Mouse (Mus musculus) heart, postnatal 14 days (tissue): ENCODE data around the gene Mrpl49. TPM values are rescaled to one million over a fixed set of nuclear protein-coding genes. Genes with fewer than 3 reads are reported as not detected.

Source experiments
- DNase-seq, 2 experiments: peaks; one replicate each; pipeline ENCODE4 v3.0.0; 2021 to 2022
- intact Hi-C: fragments of 180-260 bp; cut with DNase I; formaldehyde crosslinking; loops from one replicate; pipeline ENCODE4 v1.15.1; 2025
- total RNA-seq, 2 experiments: library from RNA; stranded (reverse); gene quantifications; 2 replicates each; pipeline ENCODE4 v1.2.3; 2021

Gene Mrpl49
- total RNA-seq, 2 experiments from 2014 or later, result 37.1 to 37.4 TPM

DNA sequence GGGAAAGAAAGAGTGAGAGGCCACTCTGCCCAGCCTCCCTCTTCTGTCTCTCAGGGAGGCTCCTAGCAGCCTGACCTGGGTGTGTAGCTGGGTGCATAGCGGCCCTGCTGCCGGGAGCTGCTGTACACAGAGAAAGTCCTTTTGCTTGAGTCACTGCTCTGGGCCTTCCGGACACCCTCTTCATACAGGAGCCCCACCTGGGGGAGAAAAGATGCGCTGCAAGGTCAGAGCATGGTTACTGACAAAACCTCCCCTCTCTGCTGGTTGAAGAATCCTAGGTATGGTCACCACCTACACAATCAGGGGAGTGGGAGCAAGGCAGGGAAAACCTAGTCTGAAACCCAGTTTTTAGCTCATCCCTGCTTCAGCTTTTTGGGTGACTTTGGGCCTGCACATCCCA, 11.4 kb upstream of the Mrpl49 start:
- no peak for DNase-seq
- intact Hi-C loops, result loop anchor here (10.0 kb wide), 1 partner anchor 266 kb away; the partner anchor contains the start of gene Men1

DNA sequence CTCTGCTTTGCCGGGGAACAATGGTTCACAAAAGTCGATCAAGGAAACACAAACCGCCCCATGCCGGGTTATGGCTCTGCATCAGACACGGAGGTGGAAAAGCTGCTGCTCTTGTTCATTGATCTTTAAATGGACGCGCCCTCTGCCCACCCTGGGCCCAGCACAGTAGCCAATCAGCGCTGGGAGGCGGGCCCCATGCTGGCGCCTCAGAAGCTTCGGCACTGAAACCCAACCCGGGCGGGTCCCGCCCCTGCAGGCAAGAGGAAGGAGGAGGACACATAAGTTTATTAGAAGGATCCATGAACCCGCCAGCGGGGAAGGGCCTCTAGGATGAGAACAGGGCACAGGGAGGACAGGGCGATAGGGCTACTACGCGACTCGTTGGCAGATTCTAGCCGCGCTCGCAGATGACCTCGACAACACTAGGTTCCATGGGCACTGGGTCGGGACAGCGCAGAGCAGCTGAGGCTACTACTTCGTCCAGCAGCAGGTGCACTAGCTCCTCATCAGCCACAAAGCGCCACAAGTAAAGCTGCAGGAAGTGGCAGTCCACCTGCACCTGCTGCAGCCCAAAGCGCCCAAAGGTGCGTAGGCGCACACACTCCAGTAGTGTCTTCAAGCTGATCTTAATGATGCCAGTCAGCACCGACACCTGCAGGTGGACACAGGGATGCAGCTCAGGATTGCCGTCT, 10.3 kb upstream of the Mrpl49 start, which contains the start of gene Tm7sf2:
Gene Tm7sf2 (minus strand): TSS at position 650 of the 692 bp plus-strand sequence.
- intact Hi-C loops, result loop anchor here (10.0 kb wide), 1 partner anchor 267 kb away; the partner anchor contains the start of gene Men1
- DNase-seq, result peak; percentile 89 to 90

DNA sequence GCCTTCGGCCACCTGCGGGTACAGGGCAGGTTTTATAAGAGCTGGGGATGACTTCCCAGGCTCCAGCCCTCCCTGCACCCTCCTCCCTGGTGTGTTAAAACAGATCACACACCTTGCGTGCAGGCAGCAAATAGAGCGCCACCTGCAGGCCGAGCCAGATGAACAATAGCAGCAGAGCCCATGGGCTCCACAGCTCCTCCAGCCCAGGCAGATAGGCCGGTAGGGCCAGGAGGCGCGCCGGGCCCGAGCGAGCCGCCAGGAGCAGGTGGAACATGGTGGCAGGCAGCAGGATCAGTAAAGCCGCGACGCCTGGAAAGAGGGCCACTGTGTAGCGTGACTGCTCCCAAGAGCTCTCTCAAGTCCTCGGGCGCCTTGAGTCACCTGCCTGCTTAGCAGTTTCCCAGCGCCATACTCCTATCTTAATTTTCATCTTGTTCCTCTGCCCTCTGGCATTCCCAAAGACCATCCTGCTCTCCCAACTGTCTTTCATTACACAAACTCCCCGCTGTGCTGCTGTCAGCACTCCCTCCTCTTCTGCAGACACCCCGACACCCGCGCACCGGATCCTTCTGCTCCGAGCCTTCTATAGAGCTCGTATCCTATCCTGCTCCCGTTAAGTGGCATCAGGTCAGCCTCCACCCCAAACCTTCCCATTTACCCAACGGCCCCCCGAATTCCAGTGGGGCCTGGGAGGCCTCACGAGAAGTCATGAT, 9.6 kb upstream of the Mrpl49 start:
- DNase-seq, result peak; percentile 74 to 85
- intact Hi-C loops, result loop anchor here (10.0 kb wide), 1 partner anchor 268 kb away; the partner anchor contains the start of gene Men1

DNA sequence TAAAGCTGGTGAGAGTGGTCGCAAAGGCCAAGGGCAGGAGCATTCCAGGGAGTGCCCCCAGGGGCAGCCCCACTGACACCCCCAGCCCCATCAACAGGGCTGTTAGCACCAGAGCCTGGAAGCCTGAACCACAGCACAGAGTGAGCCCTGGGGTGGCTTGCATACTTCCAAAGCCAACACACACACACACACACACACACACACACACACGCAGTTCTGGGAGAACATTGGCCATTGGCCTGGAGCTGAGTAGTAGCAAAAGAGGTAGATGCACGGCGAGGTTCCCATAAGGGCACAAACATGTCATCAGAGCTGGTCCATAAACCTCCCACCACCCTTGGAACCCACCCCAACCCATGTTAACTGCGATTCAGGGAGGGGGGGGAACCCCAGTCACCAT, 9.0 kb upstream of the Mrpl49 start:
- no peak for DNase-seq
- intact Hi-C loops, result loop anchor here (10.0 kb wide), 1 partner anchor 268 kb away; the partner anchor contains the start of gene Men1

DNA sequence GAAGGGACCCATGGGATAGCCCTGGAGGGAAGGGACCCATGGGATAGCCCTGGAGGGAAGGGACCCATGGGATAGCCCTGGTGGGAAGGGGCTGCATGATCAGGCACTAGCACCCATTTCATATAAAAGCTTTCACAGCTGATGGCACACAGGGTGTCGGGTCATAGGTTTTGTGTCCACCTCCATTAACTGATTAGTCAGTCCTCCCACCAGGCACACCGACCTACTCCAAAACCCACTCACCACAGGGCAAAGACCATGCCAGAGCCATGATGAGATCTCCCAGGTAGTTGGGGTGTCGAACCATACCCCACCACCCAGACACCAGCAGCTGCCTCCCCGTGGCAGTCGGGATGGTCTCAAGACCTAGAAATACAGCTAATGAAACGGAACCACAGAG, 5.5 kb upstream of the Mrpl49 start:
- intact Hi-C loops, result loop anchor here (10.0 kb wide), 1 partner anchor 272 kb away; the partner anchor contains the start of gene Men1
- DNase-seq, result no peak

DNA sequence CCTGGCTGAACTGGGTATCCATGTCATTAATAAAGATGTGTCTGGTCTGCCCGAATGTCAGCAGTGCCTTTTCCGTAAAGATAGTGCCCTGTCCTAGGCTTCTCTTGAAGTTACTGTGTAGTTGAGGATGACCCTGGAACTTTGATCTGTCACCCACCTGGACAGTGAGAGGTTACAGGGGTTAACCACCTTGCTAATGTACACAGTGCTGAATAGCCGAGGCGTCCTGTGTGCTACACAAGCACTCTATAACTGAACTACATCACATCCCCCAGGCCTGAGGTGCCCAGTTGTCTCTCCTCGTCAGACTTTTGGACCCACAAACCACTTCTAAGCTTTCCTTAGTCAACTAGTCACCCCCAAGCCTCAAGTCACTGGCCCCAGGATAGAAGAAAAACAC, 4.8 kb upstream of the Mrpl49 start:
- intact Hi-C loops, result loop anchor here (10.0 kb wide), 1 partner anchor 272 kb away; the partner anchor contains the start of gene Men1
- no peak for DNase-seq

DNA sequence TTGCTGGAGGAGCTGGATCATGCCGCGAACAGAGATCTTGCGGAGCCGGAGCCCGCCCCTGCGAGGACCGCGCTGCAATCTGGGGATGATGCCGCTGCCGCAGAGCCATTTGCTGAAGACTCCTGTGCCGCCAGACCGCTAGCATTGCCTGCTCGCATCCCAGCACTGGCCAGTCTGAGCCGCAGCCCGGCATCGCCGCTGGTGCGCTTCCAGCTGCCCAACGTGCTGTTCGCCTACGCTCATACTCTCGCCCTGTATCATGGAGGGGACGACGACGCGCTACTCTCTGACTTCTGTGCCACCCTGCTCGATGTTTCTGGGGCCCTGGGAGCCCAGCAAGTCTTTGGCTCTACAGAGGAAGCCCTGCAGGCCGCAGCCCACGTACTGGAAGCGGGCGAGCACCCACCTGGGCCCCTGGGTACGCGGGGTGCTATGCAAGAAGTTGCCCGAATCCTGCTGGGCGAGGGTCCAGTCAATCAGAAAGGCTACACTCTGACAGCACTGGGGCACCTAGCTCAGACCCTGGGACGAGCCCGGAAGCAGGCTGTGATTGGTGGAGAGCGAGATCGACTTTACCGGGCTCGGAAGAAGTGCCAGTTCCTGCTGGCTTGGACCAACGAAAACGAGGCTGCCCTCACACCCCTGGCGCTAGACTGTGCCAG, 4.2 kb upstream of the Mrpl49 start:
- intact Hi-C loops, result loop anchor here (10.0 kb wide), 1 partner anchor 273 kb away; the partner anchor contains the start of gene Men1
- peak in 1 of 2 experiments; percentile 45 for DNase-seq

DNA sequence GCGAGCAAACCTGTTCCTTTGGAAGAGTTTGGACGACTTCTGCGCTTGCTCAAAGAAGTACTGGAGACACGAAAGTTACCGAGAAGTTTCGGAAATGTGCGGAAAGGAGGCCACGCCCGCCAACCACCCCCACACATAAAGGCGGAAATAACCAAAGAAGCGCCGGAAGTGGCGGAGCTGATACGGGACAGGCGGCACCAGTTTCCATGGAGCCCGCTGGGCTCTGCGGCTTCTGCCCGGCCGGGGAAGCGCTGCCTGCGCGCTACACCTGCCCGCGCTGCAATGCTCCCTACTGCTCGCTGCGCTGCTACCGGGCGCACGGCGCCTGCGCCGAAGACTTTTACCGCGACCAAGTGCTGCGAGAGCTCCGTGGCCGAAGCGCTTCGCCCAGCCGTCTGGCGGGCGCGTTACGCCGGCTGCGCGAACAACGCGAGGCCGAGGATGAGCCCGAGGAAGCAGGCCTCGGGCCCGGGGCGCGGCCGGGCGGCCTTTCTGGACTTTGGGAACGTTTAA, 3.5 kb upstream of the Mrpl49 start, which contains the start of gene Znhit2:
Gene Znhit2 (plus strand): TSS at position 172 of the 513 bp plus-strand sequence.
- intact Hi-C loops, result loop anchor here (10.0 kb wide), 1 partner anchor 274 kb away; the partner anchor contains the start of gene Men1
- DNase-seq, result peak; percentile 89 to 93

DNA sequence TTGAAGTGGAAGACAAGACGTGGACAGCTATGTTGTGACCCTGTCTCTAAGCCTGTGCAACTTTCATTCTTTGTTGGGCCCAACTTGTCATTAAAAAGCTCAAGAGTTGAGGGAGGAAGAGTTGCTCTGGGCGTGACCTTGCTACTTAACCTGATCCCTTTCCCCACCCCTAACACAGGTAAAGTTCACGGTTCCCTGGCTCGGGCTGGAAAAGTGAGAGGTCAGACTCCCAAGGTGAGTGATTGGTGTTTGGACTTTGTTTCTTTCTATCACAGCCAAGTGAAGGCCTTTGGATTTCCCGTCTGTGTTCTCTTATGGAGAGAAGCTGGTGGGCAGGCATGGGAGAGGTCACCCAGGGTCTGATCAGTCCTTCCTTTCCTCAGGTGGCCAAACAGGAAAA, 1.4 kb upstream of the Mrpl49 start:
- no peak for DNase-seq
- intact Hi-C loops, result no loop called here

DNA sequence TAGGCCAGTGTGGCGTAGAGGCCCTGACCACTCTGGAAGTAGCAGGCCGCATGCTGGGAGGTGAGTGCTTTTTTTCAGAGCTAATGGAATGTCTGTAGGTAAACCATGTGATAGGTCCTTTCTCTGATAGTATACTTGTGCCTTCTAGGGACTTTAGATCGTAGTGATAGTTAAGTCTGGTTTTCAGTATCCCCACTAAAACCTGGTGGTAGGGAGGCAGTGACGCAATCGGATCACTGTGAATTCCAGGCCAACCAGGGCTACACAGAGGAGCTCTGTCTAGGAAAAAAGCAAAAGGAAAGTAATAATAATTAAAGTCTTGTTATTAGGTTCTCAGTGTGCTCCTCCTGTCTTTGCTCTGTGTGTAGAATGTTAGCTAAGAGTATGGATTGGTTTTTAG, 928 bp upstream of the Mrpl49 start:
- intact Hi-C loops, result no loop called here
- DNase-seq, result no peak

DNA sequence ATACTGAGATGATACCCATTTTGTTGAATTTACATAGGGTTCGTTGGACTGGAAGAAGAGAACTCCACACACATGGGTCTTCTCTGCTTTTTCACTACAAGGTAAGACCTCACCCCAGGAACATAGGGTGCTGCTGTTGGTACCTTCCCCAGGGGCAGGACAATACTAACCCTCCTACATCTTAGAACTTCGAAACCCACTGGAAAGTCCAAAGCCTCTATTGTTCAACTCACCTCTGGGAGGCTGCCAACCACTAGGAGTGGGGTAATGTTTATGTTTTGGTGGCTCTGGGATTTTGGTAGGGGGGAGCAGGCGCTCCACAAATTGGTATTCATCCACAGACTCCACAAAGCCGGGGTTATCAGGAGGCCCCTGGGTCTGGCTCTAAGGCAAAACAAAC, 889 bp downstream of the Mrpl49 start:
- intact Hi-C loops, result loop anchor here (2.0 kb wide), 1 partner anchor 28 kb away; the partner anchor contains the start of genes Cdca5 and Zfpl1

DNA sequence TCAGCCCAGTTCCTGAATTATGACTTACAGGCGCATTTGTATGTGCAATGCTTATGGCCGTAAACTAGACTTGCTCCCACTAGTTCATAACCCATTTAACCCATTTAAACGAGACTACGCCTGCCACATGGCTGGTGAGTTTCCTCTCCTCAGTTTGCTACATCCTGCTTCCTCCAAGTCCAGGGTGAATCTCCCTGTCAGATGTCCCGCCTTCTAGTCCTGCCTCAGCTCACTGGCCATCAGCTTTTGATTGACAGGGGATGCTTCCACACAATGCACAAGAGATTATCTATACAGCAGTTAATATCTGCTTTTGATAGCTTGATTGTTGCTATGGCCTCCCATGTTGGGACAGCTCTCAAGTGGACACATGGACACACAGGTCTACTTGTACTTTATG, 3.3 kb downstream of the Mrpl49 start:
- no peak for DNase-seq
- intact Hi-C loops, result no loop called here

More for the DNA sequence above, 889 bp downstream of the Mrpl49 start:
- no peak for DNase-seq

DNA sequence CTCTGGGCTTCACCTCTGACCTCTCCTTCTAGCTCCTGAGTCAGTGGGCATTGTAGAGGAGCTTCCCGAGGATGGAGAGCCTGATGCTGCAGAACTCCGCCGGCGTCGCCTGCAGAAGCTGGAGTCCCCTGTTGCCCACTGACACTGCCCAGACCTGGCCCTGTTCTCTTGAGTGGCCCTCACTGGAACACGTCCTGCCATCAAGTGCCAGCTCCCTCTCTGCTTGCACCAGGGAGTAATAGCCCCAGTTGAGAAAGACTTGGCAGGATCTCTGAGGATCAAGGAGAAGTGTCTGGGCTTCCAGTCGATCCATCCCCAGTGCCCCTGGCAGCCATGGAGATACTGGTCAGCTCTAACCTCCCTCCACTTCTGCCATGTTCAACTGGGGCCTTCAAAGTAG, 5.1 kb downstream of the Mrpl49 start:
- no peak for DNase-seq
- intact Hi-C loops, result no loop called here

DNA sequence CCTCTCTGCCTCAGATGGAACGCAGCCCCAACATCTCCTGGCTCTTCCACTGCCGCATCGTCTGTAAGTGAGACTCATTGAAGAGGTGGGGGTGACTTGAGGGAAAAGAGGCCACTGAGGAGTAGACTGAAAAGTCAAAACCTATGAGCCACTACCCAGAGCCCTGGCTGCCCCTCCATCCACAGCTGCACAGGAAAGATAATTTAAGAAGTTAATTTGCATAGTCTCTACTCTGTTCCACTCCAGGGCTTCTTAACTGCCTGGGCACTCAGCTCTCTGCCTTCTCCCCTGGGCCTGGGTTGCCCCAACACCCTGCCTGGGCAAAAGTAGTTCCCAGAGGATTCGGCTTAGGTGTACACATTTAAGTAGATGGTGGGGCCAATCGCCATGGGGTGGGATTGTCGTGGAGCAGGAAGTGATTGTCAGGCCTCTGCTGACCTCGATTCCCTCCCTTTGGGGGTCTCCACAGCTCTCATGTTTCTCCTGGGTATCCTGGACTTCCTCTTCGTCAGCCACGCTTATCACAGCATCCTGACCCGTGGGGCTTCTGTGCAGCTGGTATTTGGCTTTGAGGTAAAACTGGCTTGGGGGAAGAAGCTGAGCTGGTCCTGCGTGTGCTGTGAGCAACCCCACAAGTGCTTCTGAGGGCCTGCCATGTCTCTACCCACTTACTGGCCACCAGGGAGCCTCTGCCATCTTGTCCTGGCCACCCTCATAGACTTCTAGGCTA, 8.7 kb downstream of the Mrpl49 start:
- intact Hi-C loops, result loop anchor here (5.0 kb wide), 2 partner anchors 78 to 132 kb away; partner anchors contain the start of gene Snx15
- DNase-seq, result no peak

DNA sequence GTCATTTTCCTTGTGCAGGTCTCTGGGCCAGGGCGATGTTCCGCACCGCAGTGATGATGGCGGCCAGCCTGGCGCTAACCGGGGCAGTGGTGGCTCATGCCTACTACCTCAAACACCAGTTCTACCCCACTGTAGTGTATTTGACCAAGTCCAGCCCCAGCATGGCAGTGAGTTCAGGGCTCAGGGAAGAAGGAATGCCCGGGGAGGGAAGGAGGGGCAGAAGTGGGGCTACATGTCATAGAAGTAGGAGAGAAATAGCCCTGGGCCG, 9.8 kb downstream of the Mrpl49 start:
- intact Hi-C loops, result loop anchor here (5.0 kb wide), 2 partner anchors 79 to 131 kb away; partner anchors contain the start of gene Snx15
- no peak for DNase-seq

DNA sequence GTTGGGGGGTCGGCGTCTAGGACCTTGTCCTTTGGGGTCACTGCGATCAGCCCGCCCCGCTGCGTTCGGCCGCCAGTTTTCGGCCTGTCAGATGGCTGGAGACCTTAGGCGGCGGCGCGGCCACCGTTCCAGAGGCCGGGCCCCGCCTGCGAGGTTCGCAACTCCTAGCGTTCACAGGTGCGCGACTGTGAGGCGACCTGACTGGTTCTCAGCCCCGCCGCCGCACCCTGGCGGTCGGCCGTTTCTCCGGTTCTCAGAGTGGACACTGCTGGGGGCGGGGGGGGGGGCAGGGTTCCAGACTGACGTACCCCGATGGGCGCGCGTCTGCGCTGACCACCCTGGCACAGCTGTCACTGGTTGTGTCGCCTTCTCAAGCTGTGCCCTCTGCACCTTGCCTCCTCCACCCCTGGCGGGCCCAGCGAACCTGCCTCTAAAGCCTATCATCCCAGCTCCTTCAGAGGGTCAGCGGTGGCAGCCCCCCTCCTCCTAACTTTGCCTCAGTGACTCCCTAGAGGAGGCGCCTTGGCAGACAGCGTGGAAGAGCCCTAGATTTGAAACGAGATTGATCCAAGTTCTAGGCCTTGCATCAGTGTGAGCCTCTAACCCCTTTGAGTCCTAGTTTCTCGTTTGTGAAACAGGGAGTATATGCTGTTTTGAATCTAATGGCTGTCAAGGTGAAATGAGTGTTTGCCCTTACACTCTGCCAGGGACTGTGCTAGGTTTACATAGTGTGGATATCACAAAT, 10.3 kb downstream of the Mrpl49 start:
- peak in 1 of 2 experiments; percentile 23 for DNase-seq
- intact Hi-C loops, result loop anchor here (5.0 kb wide), 2 partner anchors 80 to 130 kb away; partner anchors contain the start of gene Snx15

DNA sequence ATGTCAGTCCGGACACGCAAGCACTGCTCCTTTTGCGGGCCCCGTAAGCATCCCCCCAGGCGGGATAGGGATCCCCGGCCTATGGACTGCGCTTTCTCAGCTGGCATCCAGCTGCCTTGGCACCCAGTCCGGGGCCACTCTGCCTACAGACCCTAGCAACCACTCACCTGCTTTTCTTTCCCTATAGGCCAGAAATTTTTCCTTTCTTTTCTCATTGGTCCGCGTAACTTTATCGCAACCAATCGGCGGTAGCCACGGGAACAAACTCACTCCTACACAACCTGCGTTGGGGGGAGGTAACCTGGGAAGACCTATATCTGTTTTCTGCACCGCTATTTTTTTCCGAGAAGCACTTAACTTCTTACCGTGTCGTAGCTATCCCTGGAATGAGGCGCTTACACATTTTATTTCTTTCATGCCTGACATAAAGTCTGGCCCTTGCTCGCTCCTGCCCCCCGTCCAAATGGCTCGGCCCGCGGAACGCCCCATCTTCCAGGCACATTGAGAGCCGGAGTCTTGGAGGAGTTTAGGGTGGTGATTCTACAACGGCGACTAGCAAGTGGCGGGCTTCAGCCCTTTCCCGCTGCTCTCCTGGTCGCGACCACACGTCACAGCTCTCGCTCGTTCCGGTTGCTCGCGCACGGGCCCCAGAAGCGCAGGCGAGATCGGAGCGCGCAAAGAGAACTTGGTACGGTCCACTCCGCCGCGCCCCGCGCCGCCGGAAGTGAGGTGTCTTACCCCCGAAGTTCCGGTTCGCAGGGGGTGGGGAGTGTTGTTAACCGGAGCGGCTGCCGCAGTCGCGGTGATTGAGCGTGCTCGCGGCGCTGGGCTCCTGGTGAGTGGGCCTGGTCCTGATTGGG, 11.1 kb downstream of the Mrpl49 start, which contains the start of gene Syvn1:
Gene Syvn1 (plus strand): TSS at position 283 of the 860 bp plus-strand sequence.
- intact Hi-C loops, result loop anchor here (5.0 kb wide), 2 partner anchors 81 to 129 kb away; partner anchors contain the start of gene Snx15

More for the DNA sequence above, 11.1 kb downstream of the Mrpl49 start, which contains the start of gene Syvn1:
- DNase-seq, result peak; percentile 89 to 90
